Mouse (Mus musculus) C2C12 (cell line): ENCODE results near the gene Spata33.

Experiments used
- CTCF ChIP-seq: IDR thresholded peaks from one replicate; pipeline ENCODE4 v1.5.1; 2011; ENCODE audit not compliant: control insufficient read depth, insufficient read depth, insufficient read length
- MAX ChIP-seq: IDR thresholded peaks from one replicate; pipeline ENCODE4 v1.6.1; 2011; ENCODE audit warnings: mild to moderate bottlenecking, control low read depth
- MYOD1 ChIP-seq: IDR thresholded peaks from one replicate; pipeline ENCODE4 v1.6.1; 2011; ENCODE audit warnings: low read depth; ENCODE audit not compliant: control insufficient read depth, insufficient read length
- MYOG ChIP-seq: IDR thresholded peaks from one replicate; pipeline ENCODE4 v1.6.1; 2011; ENCODE audit not compliant: control insufficient read depth, insufficient read length; ENCODE audit errors: extremely low read depth
- USF1 ChIP-seq: IDR thresholded peaks from one replicate; pipeline ENCODE4 v1.6.1; 2011; ENCODE audit warnings: low read depth, mild to moderate bottlenecking, control low read depth, moderate library complexity

DNA sequence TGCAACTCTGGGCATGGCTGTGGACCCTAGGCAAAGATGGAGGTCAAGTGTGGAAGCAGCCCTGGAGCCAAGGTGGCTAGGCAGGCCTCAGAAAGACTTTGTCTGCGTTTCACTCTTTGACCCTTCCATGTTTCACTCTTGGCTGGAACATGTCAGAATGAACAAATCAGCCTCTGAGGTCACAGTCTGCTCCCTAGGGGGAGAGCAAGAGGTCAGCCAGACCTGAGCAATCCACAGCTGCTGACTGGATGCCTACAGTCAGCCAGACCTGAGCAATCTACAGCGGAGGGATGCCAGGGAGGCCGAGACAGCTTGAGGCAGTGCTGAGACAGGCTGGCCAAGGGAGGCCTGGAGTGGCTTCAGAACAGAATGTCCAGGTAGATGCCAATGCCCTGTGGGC lies 31.2 kb upstream of the Spata33 start:
- TF ChIP-seq CTCF (no peak), MYOG (no peak), MYOD1 (no peak), MAX (no peak), USF1 (no peak)
